Mouse (Mus musculus) heart, adult 2 months (tissue): ENCODE data around the gene N4bp1.

Source experiments
- CTCF ChIP-seq: fragments of 200-600 bp; IDR thresholded peaks from 2 replicates; pipeline ENCODE4 v1.8.1; 2022; ENCODE audit warnings: antibody characterized with exemption, mild to moderate bottlenecking, moderate library complexity
- EP300 ChIP-seq: fragments of 200-500 bp; IDR thresholded peaks from 2 replicates; pipeline ENCODE4 v1.6.1; 2011; ENCODE audit warnings: low read depth, low read length, control low read depth; ENCODE audit not compliant: insufficient read depth
- POLR2A ChIP-seq: fragments of 200-500 bp; IDR thresholded peaks from 2 replicates; pipeline ENCODE4 v1.6.1; 2011; ENCODE audit warnings: mild to moderate bottlenecking, low read depth, low read length, control low read depth; ENCODE audit not compliant: insufficient read depth

GRCm38 (mm10) chr8:86853989-86854373 is 31.1 kb downstream of the N4bp1 start:
- no peak for TF ChIP-seq POLR2A
- no peak for TF ChIP-seq CTCF
- TF ChIP-seq EP300: no peak
